Mouse (Mus musculus) heart, adult 9 months (tissue): Measurements from ENCODE around the gene Taf5l.
A peak's percentile ranks its signal among the peaks of the same experiment; 100 is the strongest.
"Not testable (repeated sequence)": the region's sequence is repeated elsewhere in the genome, so short reads cannot be mapped to it uniquely, and the experiment has no call there.

Experiments used
- DNase-seq, 2 experiments: peaks; one replicate each; pipeline ENCODE4 v3.0.0; 2022; ENCODE audit warnings: low spot score in 2 of 2

Gene Taf5l

DNA sequence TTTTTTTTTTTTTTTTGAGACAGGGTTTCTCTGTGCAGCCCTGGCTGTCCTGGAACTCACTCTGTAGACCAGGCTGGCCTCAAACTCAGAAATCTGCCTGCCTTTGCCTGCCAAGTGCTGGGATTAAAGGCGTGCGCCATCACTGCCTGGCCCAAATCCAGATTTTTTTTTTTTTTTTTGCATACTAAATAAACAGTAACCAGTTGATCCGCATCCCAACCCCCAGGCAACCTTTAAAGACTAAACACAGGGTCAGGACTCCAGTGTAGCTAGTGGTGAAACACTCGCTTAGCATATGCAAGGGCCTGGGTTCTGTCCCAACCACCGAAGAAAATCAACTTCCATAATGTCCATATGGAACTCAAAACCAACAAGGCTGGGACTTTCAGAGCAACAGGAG is 60.6 kb downstream of the Taf5l start:
- DNase-seq: not testable (repeated sequence)

DNA sequence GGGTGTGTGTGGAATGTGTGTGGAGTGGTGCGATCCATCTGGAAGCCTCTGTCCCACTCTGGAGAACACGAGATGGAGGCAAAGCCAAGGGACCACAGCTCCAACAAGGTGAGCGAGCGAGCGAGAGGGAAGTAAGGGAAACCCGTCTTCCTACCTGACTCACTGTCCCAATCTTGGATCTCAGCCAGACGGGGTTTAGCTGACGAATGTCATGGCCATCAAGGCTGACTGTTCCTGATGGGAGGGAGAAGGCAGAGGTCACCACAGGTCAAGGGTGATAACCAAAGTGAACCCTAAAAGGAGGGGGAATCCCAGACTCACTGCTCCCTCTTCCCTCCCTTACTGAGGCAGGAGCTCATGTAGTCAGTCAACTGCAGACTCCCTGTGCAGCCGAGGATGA is 61.1 kb downstream of the Taf5l start:
- DNase-seq: no peak

DNA sequence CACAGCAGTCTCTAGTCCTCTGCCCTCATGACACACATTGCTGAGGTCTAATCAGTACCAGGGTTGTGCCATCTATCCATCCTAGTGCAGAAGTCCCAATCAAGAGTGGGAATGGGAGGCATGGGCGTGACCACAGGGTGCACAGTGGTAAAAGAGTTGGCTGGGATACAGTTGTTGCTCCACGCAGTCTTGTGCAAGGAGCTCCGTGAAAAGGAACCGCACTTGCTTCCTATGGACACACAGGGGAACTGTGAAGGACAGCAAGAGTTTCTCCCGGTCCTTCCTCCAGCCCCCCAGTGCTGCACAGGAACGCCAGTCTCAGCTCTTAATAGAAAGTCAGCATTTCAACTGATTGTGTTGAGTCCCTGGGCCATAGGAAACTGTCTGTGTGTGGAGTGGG is 61.7 kb downstream of the Taf5l start:
- DNase-seq: no peak

DNA sequence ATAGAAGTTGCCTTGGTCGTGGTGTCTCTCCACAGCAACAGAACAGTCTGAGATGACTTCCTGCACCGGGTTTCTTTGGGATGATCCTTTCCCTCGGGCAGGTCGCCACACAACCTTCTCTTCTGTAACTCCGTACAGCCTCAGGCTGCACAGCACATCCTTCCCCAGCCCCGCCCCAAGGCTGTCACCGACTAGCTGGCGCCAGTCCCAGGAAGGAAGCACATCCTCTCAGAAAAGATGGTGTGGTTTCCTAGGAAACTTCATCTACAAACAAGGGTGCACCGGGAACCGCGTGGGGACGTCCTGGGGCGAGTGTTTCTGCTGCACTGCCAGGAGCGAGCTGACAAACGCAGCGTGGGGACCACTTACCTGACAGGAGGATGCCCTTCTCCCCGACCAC is 63.1 kb downstream of the Taf5l start:
- DNase-seq: peak; percentile 21 to 25

DNA sequence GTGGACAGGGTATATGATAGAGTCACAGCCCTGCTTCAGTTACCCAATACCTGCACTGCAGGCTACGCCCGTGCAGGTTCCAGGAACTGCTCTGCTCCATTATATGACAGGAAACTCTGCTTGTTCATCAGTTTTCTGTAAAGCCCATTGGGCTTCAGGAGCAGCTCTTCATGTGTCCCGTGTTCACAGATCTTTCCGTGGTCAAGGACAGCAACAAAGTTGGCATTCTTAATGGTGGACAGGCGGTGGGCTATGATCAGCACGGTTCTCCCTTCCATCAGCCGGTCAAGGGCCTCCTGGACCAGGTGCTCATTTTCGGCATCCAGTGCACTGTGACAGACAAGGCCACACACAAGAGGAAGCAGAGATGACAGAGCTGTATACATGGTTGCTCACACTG is 67.0 kb downstream of the Taf5l start:
- no peak for DNase-seq

DNA sequence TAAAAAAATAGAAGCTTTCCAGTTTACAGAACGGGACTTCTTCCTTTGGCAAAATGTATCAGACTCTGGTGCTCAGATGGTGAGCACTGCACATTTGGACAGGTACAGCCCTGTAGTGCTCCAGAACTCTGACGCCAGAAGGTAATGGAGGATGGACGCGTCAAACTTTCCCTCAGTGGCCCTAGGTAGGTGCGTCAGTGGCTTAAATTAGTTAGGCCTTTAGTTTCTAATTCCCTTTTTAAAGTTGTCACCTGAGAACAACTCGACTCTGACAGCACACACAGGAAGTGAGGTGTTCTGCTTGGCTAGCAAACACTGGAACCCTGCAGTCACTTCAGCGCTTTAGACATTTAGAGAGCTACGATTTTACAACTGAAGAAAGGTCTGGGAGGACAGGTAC is 67.5 kb downstream of the Taf5l start:
- no peak for DNase-seq

DNA sequence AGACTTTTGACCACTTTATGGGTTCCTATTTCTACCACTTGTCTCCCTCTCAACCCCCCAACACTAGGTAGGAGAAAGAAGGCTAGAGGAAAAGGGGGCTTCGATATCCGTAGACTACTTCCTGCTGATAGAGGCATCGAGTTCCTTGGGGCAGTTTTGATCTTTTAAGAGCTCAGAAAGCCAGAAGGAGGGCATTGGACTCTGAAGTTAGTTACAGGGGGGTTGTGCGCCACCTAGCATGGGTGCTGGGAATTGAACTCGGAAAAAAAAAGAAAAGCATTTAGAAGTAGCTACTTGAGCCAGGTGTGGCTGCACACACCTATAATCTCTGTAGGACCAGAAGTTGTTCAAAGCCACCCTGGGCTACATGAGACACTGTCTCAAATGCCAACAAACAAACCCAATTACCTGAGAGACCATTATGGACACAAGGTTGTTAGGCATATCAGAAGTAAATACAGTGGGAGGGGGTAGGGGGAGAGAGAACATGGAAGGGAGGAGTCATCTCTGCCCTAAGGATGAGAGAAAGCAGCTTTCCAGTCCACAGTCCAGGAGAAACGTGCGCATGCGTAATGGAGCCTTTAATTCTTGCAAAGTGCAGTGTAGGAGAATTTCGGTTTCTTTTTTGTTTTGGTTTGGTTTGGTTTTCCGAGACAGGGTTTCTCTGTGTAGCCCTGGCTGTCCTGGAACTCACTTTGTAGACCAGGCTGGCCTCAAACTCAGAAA is 71.0 kb downstream of the Taf5l start:
- DNase-seq: peak; percentile 31 to 37

DNA sequence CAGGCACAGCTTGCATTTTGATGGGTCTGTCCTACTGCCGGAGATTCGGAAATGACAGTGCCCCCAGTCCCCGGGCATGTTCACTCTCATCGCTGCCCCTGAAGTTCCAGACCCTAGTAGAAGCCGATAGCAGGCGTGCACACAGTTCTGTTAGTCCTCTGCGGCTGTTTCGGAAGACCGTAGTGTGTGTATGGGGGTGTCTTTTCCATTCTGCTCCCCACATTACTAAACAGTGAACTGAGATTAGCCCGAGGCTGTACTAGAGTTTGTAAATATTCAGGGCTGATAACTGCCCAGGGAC is 71.6 kb downstream of the Taf5l start:
- DNase-seq: no peak

DNA sequence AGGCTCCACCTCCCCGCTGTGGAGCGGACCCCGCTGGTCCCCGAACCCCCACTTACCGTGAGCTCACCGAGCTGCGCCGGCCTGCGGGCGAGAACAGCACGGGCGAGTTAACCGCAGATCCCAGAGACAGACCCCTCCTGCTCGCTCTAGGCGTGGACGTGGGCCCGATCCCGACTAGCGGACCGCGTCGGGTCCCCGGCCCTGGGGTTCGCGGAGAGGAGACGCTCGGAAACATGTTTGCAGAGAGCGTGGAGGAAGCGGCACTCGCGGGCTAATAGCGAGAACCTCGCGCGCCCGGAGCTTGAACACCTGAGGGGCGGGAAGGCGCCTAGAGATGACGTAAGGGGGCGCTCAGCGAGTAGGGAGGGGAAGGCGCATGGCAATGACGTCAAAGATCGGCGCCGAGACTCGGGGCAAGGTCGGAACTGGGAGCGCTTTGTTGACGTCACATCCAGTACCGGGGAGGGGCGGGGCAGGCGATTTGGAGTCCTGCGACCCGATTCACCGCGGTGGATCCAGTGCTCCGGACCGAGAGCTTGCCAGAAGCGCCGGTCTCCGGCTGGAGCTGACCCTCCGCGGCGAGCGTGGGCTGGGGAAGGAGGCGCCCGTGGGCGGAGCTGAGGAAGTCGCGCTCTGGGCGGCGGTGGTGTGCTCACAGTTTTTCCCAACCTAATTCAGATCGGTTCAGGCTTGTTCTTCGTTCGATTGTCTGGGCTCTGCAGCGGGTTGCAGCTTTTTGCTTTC is 72.1 kb downstream of the Taf5l start, which contains the start of gene Nup133:
Gene Nup133 (minus strand): TSS at position 324 of the 744 bp plus-strand sequence.
- peak; percentile 97 to 98 for DNase-seq
